Mouse (Mus musculus): ENCODE data around the gene Me1.
"Not testable (repeated sequence)": the region's sequence is repeated elsewhere in the genome, so short reads cannot be mapped to it uniquely, and the experiment has no call there.

Me1 gene

DNA sequence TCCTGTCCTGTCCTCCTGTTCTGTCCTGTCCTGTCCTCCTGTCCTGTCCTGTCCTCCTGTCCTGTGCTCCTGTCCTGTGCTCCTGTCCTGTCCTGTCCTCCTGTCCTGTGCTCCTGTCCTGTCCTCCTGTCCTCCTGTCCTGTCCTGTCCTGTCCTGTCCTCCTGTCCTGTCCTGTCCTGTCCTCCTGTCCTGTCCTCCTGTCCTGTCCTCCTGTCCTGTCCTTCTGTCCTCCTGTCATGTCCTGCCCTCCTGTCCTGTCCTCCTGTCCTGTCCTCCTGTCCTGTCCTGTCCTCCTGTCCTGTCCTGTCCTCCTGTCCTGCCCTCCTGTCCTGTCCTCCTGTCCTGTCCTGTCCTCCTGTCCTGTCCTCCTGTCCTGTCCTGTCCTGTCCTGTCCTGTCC, 98.8 kb downstream of the Me1 start:
- not testable (repeated sequence) for DNase-seq (ENCODE audit: low spot score)

DNA sequence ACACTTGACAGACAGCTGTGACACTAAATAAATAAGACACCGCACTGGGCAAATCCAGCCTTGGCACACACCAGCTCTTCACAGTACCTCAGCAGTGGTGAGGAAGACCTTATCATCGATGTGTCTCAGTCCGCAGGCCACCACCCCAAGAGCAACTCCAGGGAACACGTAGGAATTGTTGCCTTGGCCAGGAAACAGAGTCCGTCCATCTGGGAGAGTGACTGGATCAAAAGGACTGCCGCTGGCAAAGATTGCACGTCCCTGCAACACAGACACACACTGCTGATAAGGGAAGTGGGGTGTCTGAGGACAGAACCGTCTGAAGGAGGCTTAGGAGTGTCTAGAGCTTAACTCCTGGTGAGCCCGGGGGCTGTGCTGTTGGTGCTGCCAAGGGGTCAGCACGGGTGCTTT, 101.4 kb downstream of the Me1 start:
- DNase-seq (ENCODE audit: low spot score), result not testable (repeated sequence)

DNA sequence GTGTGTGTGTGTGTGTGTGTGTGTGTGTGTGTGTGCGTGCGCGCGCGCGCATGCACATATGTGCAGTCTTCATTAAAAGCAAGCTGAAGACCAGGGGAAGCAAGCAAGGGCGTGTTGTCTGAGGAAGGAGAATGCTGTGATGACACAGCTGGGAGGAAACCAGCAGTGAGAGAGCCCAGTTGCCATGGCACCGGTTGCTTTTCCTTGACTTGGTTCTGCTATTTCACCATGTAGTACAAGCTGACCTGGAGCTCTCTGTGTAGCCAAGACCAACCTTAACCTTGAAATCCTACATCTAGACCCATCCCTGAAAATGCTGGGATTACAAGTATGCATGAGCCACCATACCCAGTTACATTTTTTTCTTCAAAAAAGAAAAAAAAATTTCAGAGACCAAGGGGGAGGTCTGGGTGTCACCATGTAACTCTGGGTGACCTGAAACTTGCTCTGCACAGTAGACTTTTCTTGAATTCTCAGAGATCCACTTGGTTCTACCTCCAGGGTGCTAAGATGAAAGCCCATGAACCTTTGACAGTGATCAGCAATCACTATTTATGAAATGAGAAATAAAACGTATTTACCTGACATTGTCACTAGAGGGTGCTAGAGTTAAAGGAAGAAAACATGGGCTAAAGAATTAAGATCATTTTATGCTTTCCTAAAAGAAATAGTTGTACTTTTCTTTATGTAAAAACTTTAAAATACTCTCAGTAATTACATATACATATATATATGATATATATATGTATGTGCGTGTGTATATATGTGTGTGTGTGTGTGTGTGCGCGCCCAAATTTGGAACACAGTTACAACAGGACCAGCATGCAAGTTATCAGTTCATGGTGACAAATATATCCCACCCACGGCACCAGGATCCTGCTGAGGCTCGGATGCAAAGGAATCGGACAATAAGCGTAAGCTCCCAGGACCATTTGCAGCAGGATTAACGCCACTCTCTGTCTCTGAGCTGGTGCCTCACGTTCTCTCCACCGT, 102.8 kb downstream of the Me1 start:
- DNase-seq (ENCODE audit: low spot score), result no peak

DNA sequence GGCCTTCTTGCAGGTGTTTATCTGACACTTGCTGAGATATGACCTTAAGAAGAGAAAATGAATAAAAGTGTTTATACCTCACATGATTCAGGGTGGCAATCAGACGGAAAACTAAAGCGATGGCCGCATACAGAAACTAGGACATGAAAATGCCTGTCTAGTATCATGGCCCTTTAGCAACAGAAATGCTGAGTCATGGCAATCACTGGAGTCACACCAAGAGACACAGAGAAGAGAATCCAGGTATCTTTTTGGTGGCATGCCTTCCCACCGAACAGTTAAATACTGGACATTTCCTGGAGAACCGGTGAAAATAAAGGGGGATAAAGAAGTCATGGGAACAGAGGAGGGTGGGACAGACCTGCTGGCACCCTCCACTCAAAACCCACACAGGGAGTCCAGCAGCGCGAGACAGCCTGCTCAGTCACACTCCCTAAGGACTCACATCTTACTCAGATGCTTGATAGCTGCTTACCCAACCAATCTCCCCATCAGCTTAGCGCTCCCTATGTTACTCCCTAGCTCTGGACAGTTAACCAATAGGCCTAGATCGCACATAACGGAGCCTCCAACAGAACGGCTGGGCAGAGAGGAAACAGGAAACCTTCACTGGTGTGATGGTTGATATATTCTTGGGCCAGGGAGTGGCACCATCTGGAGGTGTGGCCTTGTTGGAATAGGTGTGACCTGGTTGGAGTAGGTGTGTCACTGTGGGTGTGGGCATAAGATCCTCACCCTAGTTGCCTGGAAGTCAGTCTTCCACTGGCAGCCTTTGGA, 108.5 kb downstream of the Me1 start:
- DNase-seq (ENCODE audit: low spot score), result no peak

DNA sequence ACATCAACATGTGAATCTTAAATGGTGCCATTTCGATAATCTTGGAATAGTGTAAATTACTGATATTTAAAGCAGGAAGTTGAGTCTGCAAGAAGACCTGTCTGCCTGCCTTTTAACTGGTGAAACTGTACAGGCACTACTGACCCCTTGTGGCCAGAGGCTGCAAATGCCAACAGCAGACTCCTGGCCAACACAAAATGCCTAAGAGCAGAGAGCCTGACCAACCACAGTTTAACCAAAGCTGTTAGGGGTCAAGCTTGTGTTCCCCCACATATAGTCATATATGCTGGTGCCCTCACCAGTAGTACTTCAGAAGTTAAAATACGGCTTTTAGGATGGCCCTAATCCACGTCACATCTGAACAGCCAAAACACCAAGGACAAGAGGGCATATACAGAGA, 112.0 kb downstream of the Me1 start:
- DNase-seq (ENCODE audit: low spot score), result peak; percentile 56

DNA sequence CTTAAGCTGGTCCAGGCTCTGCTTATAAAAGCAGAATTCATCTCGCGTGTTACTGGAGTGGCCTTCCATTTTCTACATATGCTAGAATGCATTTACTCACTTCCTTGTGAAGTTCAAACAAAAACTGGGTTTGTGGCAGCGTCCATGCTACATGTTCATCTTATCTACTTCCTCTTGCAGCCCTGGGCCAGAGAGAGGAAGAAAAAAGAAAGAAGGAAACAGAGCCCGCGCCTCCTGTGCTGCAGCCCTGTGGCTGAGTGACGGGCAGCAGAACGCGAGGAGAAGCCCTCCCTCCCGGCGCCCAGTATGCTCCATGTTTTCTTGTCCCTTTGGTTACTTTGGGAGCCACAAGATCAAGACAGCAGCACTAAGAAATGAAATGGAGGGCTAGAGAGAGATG, 116.1 kb downstream of the Me1 start:
- DNase-seq (ENCODE audit: low spot score), result no peak

DNA sequence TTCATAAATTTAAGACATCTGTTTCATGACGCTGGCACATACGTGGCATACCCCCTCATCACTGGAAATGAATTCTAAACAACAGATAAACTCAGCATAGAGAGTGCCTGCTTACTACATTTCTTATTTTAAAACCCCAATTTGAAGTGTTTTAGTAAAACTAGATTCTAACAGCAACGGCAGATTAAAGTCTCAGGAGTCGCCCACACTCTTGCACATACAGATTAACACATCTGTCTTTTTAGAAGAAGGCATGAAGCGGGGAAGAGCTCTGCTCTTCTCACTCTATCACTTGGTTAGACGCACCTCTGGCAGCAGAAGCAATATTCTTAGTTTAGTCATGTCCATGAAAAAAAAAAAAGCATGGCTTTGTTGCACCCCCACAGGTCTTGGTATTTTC, 120.6 kb downstream of the Me1 start:
- no peak for DNase-seq (ENCODE audit: low spot score)

DNA sequence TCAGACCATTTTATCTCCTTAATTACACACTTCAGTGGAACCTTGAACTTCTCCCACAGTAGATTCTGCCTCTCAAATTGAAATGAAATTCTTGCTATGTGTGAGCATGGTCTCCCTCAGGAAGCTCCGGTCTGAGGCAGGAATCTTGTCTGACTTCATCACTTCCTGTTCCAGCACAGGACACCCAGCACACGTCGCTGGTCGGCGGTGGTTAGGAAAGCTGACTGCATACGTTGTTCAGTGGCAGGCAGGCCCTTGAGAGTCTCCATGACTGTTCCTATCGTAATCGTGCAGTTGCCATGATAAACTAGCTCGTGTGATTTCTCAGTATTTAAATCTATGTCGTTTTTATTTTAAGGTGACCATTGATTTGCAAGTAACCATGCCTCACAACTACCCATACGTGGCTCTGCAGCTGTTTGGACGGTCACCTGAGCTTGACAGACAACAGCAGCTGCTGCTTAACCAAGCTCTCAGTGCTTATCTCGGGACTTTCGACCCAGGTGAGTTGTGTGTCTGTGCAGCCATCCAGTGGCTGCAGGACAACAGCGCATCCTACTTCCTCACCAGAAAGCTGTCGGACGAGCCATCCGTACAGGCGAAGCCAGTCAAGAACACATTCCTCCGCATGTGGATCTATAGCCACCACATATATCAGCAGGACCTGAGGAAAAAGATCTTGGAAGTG, 122.0 kb downstream of the Me1 start:
- DNase-seq (ENCODE audit: low spot score), result no peak

DNA sequence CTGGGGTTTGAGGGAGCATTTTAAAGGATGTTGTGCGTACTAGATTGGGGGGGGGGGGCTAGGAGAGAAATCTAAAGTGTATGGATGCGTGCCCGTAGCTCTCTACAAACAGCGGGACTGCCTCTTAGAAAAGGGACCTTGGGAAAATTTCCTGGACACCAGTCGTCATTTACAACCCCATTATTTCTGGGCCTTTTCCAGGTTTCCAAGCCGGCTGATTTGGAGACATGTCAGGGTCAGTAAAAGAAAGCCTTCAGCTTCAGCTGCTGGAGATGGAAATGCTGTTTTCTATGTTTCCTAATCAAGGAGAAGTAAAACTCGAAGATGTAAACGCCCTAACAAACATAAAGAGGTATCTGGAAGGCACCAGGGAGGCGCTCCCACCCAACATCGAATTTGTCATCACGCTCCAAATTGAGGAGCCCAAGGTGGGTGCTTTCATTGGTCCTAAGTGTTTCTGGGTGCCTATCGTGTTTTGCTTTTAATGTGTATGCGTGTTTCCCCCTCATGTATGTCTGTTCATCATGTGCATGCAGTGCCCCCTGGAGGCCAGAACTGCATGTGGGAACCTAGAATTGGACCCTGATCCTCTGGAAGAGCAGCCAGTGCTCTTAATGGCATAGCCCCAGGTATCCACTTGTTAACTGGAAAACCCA, 123.0 kb downstream of the Me1 start:
- peak; percentile 65 for DNase-seq (ENCODE audit: low spot score)

DNA sequence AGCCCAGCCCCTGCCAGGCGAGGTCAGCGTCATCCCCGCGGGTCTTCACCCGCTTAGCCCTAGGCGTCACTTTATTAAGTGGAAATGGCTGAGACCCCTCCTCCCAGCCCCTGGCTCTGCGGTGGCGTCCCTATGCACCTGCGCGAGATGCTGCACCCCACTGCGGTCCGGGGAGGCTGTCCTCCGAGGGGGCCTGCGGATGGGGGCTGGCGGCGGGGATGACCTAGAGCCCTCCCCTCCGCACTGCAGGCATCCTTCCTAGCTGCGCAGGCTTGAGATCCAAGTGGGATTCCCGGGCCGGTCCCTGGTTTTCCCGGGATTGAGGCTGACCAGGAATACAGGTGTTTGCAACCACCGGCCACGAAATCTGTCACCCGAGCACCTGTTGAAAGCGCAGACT, 123.6 kb downstream of the Me1 start:
- no peak for DNase-seq (ENCODE audit: low spot score)

DNA sequence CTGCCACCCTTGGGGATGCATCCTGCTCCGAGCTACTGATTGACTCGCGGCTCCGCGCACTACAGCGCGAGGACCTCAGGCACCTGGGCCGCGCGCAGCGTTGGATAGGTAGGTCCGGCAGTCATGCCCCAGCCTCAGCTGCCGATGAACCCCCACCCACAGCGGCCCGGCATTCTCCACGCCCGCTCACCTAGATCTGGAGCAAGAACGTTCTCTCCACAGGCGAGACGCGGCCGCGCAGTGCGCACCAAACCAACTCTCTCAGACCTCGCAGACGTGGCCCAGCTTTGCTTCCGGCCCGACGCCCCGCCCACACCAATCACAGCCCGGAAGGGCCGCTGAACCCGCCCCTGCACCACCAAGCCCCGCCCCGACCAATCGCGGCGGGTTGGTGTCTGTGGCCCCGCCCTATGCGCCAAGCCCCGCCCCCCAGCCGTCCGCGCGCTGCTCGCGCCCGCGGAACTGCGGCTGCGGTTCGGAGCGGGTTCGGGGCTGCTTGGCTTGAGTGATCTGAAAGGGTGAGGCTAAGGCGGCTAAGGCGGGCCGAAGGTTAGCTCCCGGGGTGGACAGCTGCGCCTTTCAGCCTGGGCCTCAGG, 124.1 kb downstream of the Me1 start, which contains the start of the genes Pgm3 and Rwdd2a:
Pgm3 (minus strand) TSS at position 303 of the 596 bp plus-strand sequence.
Rwdd2a (plus strand) TSS at position 452 of the 596 bp plus-strand sequence.
- DNase-seq (ENCODE audit: low spot score), result peak; percentile 95

DNA sequence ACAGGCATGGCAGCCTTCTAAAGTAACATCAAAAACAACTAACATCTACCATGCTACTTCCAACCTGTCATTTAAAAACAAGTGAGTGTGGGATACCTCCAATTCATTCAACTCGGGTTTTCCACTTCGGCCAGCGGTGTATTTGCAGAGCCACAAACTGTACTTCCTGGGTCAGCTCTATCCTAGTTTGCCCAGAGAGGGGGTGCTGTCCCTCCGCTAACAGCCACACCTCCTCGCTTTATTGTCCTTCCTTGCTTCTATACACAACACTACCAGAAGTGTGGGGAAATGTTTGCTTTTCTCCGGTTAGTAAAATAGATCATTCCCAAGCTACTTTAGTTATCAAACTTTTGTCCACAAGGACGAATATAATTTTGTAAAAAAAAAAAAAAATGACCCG, 124.8 kb downstream of the Me1 start:
- DNase-seq (ENCODE audit: low spot score), result no peak

DNA sequence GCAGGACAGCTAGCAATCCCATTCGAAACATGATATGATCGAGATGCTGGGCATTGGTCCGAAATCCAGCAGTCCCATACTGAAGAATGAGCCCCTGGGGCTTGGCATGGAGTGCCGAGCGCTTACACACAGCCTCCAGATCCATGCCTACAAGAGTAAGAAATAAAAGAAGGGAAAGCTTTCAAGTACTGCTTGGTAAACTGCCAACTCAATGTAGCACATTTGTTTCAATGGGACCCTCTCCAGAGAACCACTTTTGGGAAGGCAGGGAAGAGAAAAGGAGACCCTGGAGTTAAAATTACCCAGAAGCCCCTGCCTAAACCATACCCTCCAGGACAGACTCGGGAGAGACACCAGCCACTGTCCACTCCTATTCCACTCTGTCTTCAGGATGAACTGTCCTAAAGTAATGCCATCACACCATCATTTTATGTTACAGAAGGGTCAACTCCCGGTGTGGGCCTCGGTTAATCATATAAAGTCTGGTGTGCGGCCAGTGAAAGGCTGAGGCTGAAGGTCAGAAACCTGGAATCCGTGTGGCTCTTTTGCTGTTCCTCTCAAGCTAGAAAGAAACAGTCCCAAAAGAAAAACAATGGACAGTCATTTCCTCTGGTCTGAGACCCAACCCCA, 125.4 kb downstream of the Me1 start:
- DNase-seq (ENCODE audit: low spot score), result no peak

DNA sequence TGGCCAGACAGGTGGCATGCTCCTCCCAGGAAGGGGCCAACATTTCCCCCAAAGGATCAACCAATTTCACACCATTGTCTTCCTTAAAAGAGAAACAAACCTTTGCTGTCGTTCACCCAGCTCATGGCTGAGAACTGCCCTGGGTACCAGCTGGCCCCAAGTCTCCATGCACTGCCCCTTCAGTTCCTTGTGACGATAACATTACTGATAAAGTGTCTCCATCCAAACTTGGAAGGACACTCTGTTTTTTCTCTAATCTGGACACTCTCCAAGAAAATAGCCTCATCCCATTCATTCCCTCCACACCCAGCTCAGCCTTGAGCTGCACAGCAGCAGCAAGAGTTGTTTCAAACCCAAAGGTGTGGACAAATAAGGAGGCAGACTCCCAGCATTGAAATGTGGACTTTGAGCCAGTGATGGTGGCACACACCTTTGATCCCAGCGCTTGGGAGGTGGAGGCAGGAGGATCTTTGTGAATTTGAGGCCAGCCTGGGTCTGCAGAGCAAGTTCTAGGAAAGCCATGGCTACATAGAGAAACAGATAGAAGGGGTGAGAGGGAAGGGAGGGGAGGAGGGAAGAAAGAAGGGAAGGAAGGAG, 126.3 kb downstream of the Me1 start:
- no peak for DNase-seq (ENCODE audit: low spot score)

DNA sequence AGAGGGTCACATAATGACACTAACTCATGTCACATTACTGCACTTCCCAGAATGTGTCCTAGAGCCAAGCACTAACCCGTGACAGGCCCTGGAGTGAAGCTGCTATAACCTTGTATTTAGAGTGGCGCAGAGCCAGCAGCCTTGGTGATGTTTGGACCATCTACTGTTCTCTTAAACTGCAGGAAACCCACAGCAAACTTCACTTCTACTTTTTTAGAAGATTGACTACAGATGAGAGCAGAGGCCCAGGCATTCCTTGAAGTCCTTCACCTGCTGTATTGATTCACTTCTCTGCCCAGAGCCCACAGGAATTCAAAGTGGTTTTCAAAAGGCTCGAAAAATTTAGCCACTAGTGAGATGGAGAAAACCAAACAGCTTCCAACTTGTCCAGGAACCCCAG, 135.2 kb downstream of the Me1 start:
- no peak for DNase-seq (ENCODE audit: low spot score)

DNA sequence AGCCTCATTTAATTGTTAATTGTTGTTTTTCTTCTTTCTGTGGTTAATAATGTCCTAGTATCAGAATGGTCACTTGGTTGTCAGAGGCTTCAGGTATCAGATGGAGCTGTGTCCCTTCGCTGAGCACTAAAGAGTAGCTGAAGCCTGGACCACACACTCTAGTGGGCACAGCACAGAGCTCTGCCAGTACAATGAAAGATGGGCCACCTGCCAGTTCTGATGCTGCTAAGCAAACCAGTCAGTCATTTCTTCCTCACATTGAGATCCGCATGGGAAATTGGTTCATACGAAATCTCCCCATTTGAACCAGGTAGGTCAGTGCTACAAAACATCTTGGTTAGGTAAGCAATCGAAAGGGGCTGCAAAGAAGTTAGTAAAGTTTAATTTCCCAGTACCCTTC, 141.1 kb downstream of the Me1 start:
- no peak for DNase-seq (ENCODE audit: low spot score)

DNA sequence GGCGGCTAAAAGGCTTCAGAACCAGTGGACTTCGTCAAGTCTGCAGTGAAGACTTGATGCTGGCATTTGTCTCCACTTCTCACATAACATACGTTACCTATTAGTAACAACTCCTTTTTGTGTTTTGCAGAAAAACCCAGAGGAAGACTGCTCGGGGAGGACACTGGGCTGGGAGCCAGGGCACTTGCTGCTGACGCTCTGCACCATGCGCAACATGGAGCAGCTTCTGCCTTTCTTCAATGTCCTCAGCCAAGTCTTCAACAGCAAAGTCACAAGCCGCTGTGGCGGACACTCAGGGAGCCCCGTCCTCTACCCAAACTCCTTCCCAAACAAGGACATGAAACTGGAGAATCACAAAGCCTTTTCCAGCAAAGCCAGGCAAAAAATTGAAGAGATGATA, 141.9 kb downstream of the Me1 start:
- no peak for DNase-seq (ENCODE audit: low spot score)

DNA sequence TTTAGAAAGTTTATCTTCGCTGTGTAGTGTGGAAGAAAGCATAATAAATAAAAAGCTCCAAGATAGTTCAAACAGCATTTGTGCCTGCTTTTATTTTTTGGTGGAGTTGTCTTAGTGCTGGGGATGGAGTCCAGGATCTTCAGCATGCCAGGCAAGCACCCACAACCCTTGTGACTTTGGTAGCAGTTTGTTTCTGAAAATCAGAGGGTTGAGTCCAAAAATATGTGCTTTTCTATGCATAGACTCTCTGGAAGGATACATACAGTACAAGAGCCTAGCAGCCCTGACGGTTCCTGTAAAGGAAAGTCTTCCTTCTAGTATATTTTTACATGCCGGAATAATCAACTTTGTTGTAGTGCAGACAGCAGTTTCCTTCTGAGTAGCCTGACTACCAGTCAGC, 145.0 kb downstream of the Me1 start:
- DNase-seq (ENCODE audit: low spot score), result no peak

DNA sequence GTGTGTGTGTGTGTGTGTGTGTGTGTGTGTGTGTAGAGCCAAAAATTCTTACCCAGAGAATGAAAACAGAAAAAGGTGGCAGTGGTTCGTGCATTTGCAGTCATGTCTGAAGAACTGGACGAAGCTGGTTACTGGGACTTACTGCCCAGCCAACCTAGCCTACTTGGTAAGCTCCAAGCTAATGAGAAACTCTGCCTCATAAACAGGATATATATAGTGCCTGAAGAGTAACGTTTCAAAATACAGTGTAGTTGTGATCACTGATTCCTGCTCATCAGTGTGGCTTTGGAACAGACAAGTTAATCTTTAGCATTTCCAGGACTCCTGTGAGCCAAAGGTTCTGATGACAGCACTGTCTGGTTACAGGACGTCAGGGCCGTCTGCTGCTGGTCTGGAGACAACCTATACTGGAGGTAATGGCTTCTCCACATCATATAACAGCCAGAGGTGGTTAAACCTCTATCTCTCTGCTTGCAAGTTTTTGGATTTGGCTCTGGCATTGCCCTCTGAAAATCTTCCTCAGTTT, 146.1 kb downstream of the Me1 start:
- no peak for DNase-seq (ENCODE audit: low spot score)

DNA sequence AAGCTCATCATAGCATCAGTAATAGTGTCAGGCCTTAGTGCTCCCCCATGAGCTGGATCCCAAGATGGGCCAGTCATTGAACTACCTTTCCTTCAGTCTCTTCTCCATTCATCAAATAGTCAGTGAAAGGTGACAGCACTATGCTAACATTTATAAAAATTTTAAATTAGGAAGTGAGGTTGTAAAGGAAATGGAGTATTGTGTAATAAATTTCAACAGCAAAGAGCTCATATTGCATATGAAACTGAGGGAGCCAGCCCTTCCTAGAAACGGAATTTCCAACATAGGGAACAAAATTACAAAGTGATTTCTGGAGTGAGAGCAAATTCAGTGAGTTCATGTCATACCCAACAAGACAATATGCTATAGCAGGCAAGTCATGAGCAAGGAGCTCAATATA, 151.2 kb downstream of the Me1 start:
- DNase-seq (ENCODE audit: low spot score), result no peak

Data from urinary bladder, postnatal 25 days (tissue).